8 mouse cellular contexts compared by ENCODE assay signal in the genomic region with DNA sequence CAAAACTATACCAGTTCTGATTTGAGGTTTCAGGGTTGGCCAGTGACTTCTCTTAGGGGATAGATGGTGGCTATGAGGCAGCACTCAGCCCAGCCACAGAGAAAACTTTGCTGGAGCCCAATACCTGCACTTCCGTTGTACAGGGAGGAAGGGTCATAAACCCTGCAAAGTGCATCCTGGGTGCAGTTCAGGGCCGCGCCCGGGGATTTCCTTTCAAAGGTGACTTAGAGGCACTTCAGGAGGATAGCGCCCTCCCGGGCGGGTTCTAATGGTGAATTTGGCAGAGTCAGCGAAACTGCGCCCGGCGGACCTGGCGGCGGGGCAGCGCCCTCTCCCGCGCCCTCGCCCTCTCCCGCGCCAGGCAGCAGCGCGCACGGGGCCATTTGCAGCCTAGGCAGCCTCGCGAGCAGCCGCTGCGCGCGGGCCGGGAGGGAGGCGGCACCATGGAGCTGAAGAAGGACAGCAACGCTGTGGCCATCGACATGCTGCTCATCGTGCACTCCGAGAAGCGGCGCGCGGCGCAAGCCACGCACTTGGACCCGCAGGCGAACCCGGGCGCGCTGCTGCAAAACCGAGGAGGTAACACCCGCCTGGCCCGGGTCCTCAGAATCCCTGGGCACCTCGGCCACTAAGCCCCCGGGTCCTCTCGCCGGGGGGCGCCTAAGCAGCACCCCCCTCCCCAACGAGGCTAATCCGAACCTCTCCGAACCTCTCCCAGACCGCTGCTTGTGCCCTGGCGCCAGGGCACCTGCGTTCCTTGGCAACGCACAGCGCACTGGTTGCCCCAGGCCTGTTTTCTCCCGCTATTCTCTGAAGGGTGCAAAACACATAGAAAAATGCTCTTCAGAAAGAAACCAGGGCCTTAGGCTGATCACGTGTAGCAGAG. TPM values are rescaled to one million over a fixed set of nuclear protein-coding genes. Genes with fewer than 3 reads are reported as not detected.
DNase-seq lines count a peak whose midpoint lies in the region; ATAC-seq lines count a peak whose summit lies in the region.

Gene Ky (plus strand): TSS at position 51 of the 886 bp plus-strand sequence.

- 1% methylated on average over 63 of the region's 63 CpGs for WGBS in kidney, embryonic 15.5 days
- under 1% methylated on average over 63 of the region's 63 CpGs for WGBS in forebrain, embryonic 15.5 days
- 1% methylated on average over 63 of the region's 63 CpGs for WGBS in hindbrain, embryonic 10.5 days
- 3% methylated on average over 63 of the region's 63 CpGs for WGBS in liver, embryonic 13.5 days (ENCODE audit: insufficient replicate concordance)
- WGBS in stomach, embryonic 16.5 days = 3% methylated on average over 63 of the region's 63 CpGs

- H3K9me3 ChIP-seq in kidney, embryonic 15.5 days (replicated peaks) = no peaks in the 10 kb centered on the region
- no peaks in the 10 kb centered on the region for H3K9me3 ChIP-seq in forebrain, embryonic 15.5 days
- H3K9me3 ChIP-seq in hindbrain, embryonic 10.5 days = no peaks in the 10 kb centered on the region
- no peaks in the 10 kb centered on the region for H3K9me3 ChIP-seq in liver, embryonic 13.5 days (replicated peaks)
- no peaks in the 10 kb centered on the region for H3K9me3 ChIP-seq in stomach, embryonic 16.5 days (replicated peaks; ENCODE audit: control insufficient read depth, low read length)

- no peaks in the 10 kb centered on the region for H3K36me3 ChIP-seq in kidney, embryonic 15.5 days
- no peaks in the 10 kb centered on the region for H3K36me3 ChIP-seq in forebrain, embryonic 15.5 days
- H3K36me3 ChIP-seq in hindbrain, embryonic 10.5 days = no peaks in the 10 kb centered on the region
- no peaks in the 10 kb centered on the region for H3K36me3 ChIP-seq in liver, embryonic 13.5 days
- no peaks in the 10 kb centered on the region for H3K36me3 ChIP-seq in stomach, embryonic 16.5 days (ENCODE audit: control insufficient read depth, insufficient read depth, low read length)

- no peak within 1 kb of the TSS for H3K27ac ChIP-seq in kidney, embryonic 15.5 days
- no peak within 1 kb of the TSS for H3K27ac ChIP-seq in brown adipose tissue, adult 24 weeks (replicated peaks; ENCODE audit: low read depth, low read length)
- no peak within 1 kb of the TSS for H3K27ac ChIP-seq in forebrain, embryonic 15.5 days (replicated peaks)
- H3K27ac ChIP-seq in hindbrain, embryonic 10.5 days = peak within 1 kb of the TSS; percentile 78
- H3K27ac ChIP-seq in liver, embryonic 13.5 days = no peak within 1 kb of the TSS
- no peak within 1 kb of the TSS for H3K27ac ChIP-seq in stomach, embryonic 16.5 days (ENCODE audit: low read length)

- H3K4me1 ChIP-seq in kidney, embryonic 15.5 days = peaks cover 10% of the 10 kb centered on the region
- no peaks in the 10 kb centered on the region for H3K4me1 ChIP-seq in brown adipose tissue, adult 24 weeks (ENCODE audit: control insufficient read depth, insufficient read depth, insufficient read length, low read length)
- H3K4me1 ChIP-seq in forebrain, embryonic 15.5 days = peaks cover 11% of the 10 kb centered on the region
- peaks cover 18% of the 10 kb centered on the region for H3K4me1 ChIP-seq in hindbrain, embryonic 10.5 days (replicated peaks)
- no peaks in the 10 kb centered on the region for H3K4me1 ChIP-seq in liver, embryonic 13.5 days (replicated peaks)
- no peaks in the 10 kb centered on the region for H3K4me1 ChIP-seq in stomach, embryonic 16.5 days (ENCODE audit: control insufficient read depth, insufficient read depth, low read length)

- H3K4me2 ChIP-seq in kidney, embryonic 15.5 days = peak within 1 kb of the TSS; percentile 91
- peak within 1 kb of the TSS; percentile 85 for H3K4me2 ChIP-seq in forebrain, embryonic 15.5 days (replicated peaks)
- H3K4me2 ChIP-seq in liver, embryonic 13.5 days = peak within 1 kb of the TSS; percentile 52
- H3K4me2 ChIP-seq in stomach, embryonic 16.5 days (ENCODE audit: low read depth, low read length) = peak within 1 kb of the TSS; percentile 54

- peak within 1 kb of the TSS; percentile 48 for H3K4me3 ChIP-seq in kidney, embryonic 15.5 days (replicated peaks)
- peak within 1 kb of the TSS; percentile 26; the same call in 1 of the 2 replicates for H3K4me3 ChIP-seq in brown adipose tissue, adult 24 weeks (ENCODE audit: insufficient read depth, low read depth, low read length)
- peak within 1 kb of the TSS; percentile 44 for H3K4me3 ChIP-seq in forebrain, embryonic 15.5 days
- H3K4me3 ChIP-seq in hindbrain, embryonic 10.5 days = peak within 1 kb of the TSS; percentile 60
- H3K4me3 ChIP-seq in liver, embryonic 13.5 days (replicated peaks) = peak within 1 kb of the TSS; percentile 19
- peak within 1 kb of the TSS; percentile 35 for H3K4me3 ChIP-seq in stomach, embryonic 16.5 days (replicated peaks; ENCODE audit: low read length)

- ATAC-seq in kidney, embryonic 15.5 days (replicated peaks; ENCODE audit: low FRiP score) = no peak
- ATAC-seq in forebrain, embryonic 15.5 days (replicated peaks) = peak; percentile 48
- ATAC-seq in liver, embryonic 13.5 days (ENCODE audit: low read depth) = no peak
- no peak for ATAC-seq in stomach, embryonic 16.5 days (ENCODE audit: insufficient read depth, low FRiP score)

- no peak for DNase-seq in kidney, adult 11 months
- peak; percentile 50 for DNase-seq in hindbrain, embryonic 10.5 days (ENCODE audit: low spot score)
- DNase-seq in liver, embryonic 13.5 days = no peak
- no peak for DNase-seq in urinary bladder, postnatal 10 days (ENCODE audit: low spot score)

- H3K9ac ChIP-seq in kidney, embryonic 15.5 days = 0 out of 2 replicates have a peak within 1 kb of the TSS, but pooled peaks have one; percentile 12
- peak within 1 kb of the TSS; percentile 47 for H3K9ac ChIP-seq in forebrain, embryonic 15.5 days (replicated peaks)
- H3K9ac ChIP-seq in liver, embryonic 13.5 days = no peak within 1 kb of the TSS
- peak within 1 kb of the TSS; percentile 24; the same call in 1 of the 2 replicates for H3K9ac ChIP-seq in stomach, embryonic 16.5 days (ENCODE audit: low read length)

- peaks cover 41% of the 10 kb centered on the region for H3K27me3 ChIP-seq in kidney, embryonic 15.5 days
- peaks cover 3% of the 10 kb centered on the region; the same call in 1 of the 2 replicates for H3K27me3 ChIP-seq in forebrain, embryonic 15.5 days
- peaks cover 57% of the 10 kb centered on the region for H3K27me3 ChIP-seq in hindbrain, embryonic 10.5 days (ENCODE audit: insufficient read depth, poor library complexity, severe bottlenecking)
- peaks cover 39% of the 10 kb centered on the region for H3K27me3 ChIP-seq in liver, embryonic 13.5 days
- H3K27me3 ChIP-seq in stomach, embryonic 16.5 days (ENCODE audit: control insufficient read depth, insufficient read depth, low read length) = peaks cover 24% of the 10 kb centered on the region

RNA-seq across cellular contexts. Expression of gene Ky, which starts in this region (rescaled TPM):
- polyA plus RNA-seq in kidney, embryonic 15.5 days (2015; fragmentation: Nextera tagmentation; extraction: Ambion mirVana) = 0.27 and 0.41 TPM in 2 replicates
- polyA plus RNA-seq in brown adipose tissue, adult 24 weeks (2012; ENCODE audit: insufficient read depth, insufficient read length, missing spikeins) = 0.63 and 0.75 TPM in 2 replicates
- 0.17 and 0.20 TPM in 2 replicates for polyA plus RNA-seq in forebrain, embryonic 15.5 days (2015; fragmentation: Nextera tagmentation; extraction: Ambion mirVana)
- 0.50 and 0.60 TPM in 2 replicates for polyA plus RNA-seq in hindbrain, embryonic 10.5 days (2016; fragmentation: Nextera tagmentation; extraction: Ambion mirVana)
- polyA plus RNA-seq in liver, embryonic 13.5 days (2015; fragmentation: Nextera tagmentation; extraction: Ambion mirVana) = 0.03 TPM in 1 of 2 replicates, not detected in the other
- 0.16 and 0.54 TPM in 2 replicates for polyA plus RNA-seq in stomach, embryonic 16.5 days (2015; fragmentation: Nextera tagmentation; extraction: Ambion mirVana)

Comparison
In these comparisons a context has a peak if more than half of its experiments do, and no peak if none do; other contexts are left out.
1. Peak in ATAC-seq, H3K4me3 ChIP-seq, H3K9ac ChIP-seq and H3K4me2 ChIP-seq in forebrain, embryonic 15.5 days; RNA of the gene not detected or under 1 TPM.
2. Peak in DNase-seq, H3K4me3 ChIP-seq and H3K27ac ChIP-seq in hindbrain, embryonic 10.5 days; RNA of the gene not detected or under 1 TPM.